Mouse (Mus musculus) limb, embryonic 14.5 days (tissue): ENCODE results near the gene Gm8947. TPM values are rescaled to one million over a fixed set of nuclear protein-coding genes. Genes with fewer than 3 reads are reported as not detected.
"Not testable (repeated sequence)": the region's sequence is repeated elsewhere in the genome, so short reads cannot be mapped to it uniquely, and the experiment has no call there.

Experiments used
- ATAC-seq: fragments of 200-750 bp; cut with Nextera tagmentation; 2 replicates; pipeline ENCODE4 v1.8.0; 2017; ENCODE audit warnings: low read depth, moderate number of reproducible peaks, moderate TSS enrichment; ENCODE audit not compliant: low FRiP score
- DNase-seq: peaks from one replicate; pipeline ENCODE4 v3.0.0-alpha.2; 2015; ENCODE audit warnings: low spot score
- H3K27ac ChIP-seq: fragments of 300-500 bp; sonication (generic); replicated peaks from 2 replicates; pipeline ENCODE4 v1.5.1; 2014; ENCODE audit warnings: low read depth, mild to moderate bottlenecking, low read length, moderate library complexity, mixed read lengths
- H3K27me3 ChIP-seq: fragments of 300-500 bp; sonication (generic); 2 replicates; pipeline ENCODE4 v1.6.1; 2014; ENCODE audit warnings: low read length, mixed read lengths; ENCODE audit not compliant: control insufficient read depth, insufficient read depth
- H3K36me3 ChIP-seq: fragments of 300-500 bp; sonication (generic); 2 replicates; pipeline ENCODE4 v1.6.1; 2014; ENCODE audit warnings: mild to moderate bottlenecking, low read length, moderate library complexity, mixed read lengths; ENCODE audit not compliant: control insufficient read depth, insufficient read depth
- H3K4me1 ChIP-seq: fragments of 300-500 bp; sonication (generic); 2 replicates; pipeline ENCODE4 v1.6.1; 2014; ENCODE audit warnings: antibody characterized with exemption, low read length, mixed read lengths; ENCODE audit not compliant: control insufficient read depth, insufficient read depth
- H3K4me2 ChIP-seq: fragments of 300-500 bp; sonication (generic); replicated peaks from 2 replicates; pipeline ENCODE4 v1.6.1; 2014; ENCODE audit warnings: low read depth, mild to moderate bottlenecking, low read length, moderate library complexity; ENCODE audit not compliant: severe bottlenecking
- H3K4me3 ChIP-seq: fragments of 300-500 bp; sonication (generic); replicated peaks from 2 replicates; pipeline ENCODE4 v1.5.1; 2014; ENCODE audit warnings: low read length
- H3K9ac ChIP-seq: fragments of 300-500 bp; sonication (generic); 2 replicates; pipeline ENCODE4 v1.6.1; 2014; ENCODE audit warnings: mild to moderate bottlenecking, low read depth, low read length, moderate library complexity; ENCODE audit not compliant: severe bottlenecking
- H3K9me3 ChIP-seq: fragments of 300-500 bp; sonication (generic); 2 replicates; pipeline ENCODE4 v1.6.1; 2016; ENCODE audit warnings: low read length; ENCODE audit not compliant: control insufficient read depth
- POLR2A ChIP-seq: fragments of 200-500 bp; IDR thresholded peaks from 2 replicates; pipeline ENCODE4 v1.8.0; 2012; ENCODE audit warnings: inconsistent platforms, mild to moderate bottlenecking, moderate library complexity, borderline replicate concordance; ENCODE audit not compliant: insufficient read depth, insufficient read length; ENCODE audit errors: extremely low read depth
- WGBS: fragments of 180-500 bp; shearing (Covaris S2); extraction: QIAGEN DNeasy Blood & Tissue Kit; methylation state at CpG from one replicate; pipeline ENCODE4 v1.1.7; 2014; 5-methylcytosine and 5-hydroxymethylcytosine counted together
- polyA plus RNA-seq, 2 experiments: library from polyadenylated mRNA; depleted of rRNA in 1 of 2; stranded (reverse) in 1 of 2; unstranded in 1 of 2; fragments of >200 nt; fragmentation: Nextera tagmentation in 1 of 2; extraction: Ambion mirVana in 1 of 2; gene quantifications; 2 replicates each; pipeline versions ENCODE4 v1.2.1 to v1.2.3; 2012 to 2014

Gene Gm8947
- polyA plus RNA-seq (2012; rRNA removed) (0.06 and 0.08 TPM in 2 replicates), polyA plus RNA-seq (2014; fragmentation: Nextera tagmentation; extraction: Ambion mirVana) (0.23 TPM in 1 of 2 replicates, not detected in the other)

- not testable (repeated sequence) for H3K9ac ChIP-seq, H3K4me2 ChIP-seq, ATAC-seq, H3K27ac ChIP-seq, H3K27me3 ChIP-seq, H3K36me3 ChIP-seq, H3K4me3 ChIP-seq, H3K4me1 ChIP-seq, DNase-seq, H3K9me3 ChIP-seq
- no CpG with 5 or more reads among the region's 7 CpGs for WGBS
These were observed at the start of gene Gm8947 for GRCm38 (mm10) chr1:151192075-151192474. Gm8947 (plus strand) TSS chr1:151192376.

DNA sequence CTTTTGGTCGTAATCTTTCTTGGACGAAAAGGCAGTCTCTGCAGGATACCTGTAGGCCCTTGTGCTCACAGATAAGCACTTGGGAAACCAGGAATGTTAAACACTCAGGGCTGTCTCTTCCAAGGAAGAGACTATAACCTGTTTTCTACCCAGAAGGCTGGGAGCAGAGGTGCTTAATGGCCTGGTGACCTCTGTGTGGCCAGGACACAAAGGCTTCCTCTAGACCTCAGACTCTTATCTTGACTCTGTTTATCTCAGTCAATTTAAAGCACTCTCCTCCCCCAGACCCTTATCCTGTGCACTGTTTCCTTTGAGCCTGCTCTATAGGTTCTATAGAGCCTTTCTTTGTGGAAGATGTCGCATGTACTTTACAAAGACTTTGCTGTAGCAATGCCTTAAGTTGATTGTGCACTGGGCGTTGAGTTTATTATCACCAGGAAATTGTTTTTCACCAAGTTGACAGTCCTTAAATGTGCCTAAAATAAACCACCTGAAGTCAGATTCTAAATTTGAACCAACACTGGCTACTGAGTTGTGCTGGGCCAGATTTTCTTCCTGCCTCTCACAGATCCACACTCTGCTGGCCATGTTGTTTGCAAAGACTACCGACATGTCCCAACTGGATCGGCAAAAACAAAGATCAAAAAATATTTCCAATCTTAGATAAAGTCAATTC, 47.6 kb upstream of the Gm8947 start:
- no peak for ATAC-seq
- no peaks in the 10 kb centered on the region for H3K9me3 ChIP-seq
- H3K4me1 ChIP-seq, result 0 out of 2 replicates have a peak, but pooled peaks cover 3% of the 10 kb centered on the region
- 62% methylated on average over 6 of the region's 6 CpGs for WGBS
- H3K9ac ChIP-seq, result no peak overlapping the region
- DNase-seq, result no peak
- no peak overlapping the region for H3K4me2 ChIP-seq
- H3K27me3 ChIP-seq, result no peaks in the 10 kb centered on the region
- H3K36me3 ChIP-seq, result no peaks in the 10 kb centered on the region
- H3K27ac ChIP-seq, result no peak overlapping the region
- H3K4me3 ChIP-seq, result no peak overlapping the region
- no peak for TF ChIP-seq POLR2A

DNA sequence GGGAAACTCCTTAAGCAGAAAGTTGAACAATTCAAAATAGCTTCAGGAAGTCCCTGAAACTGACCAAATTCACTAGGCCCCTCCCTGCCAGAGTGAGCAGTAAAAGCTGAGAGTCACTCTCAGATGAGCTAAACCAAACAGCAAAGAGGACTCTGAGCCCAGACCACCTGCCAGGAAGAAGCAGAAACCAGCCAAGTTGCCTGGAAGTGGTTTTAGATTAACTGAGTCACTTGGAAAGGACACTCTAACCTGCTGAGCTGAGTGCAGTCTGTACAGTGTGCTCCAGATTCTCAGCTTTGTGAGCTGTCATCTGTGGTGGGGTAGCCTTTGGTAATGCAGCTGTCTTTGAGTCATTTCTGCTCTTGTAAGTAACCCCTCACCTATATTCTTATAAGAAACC, 44.4 kb upstream of the Gm8947 start:
- no peaks in the 10 kb centered on the region for H3K4me1 ChIP-seq
- no peak for DNase-seq
- TF ChIP-seq POLR2A, result no peak
- H3K4me3 ChIP-seq, result no peak overlapping the region
- H3K27me3 ChIP-seq, result no peaks in the 10 kb centered on the region
- no peaks in the 10 kb centered on the region for H3K9me3 ChIP-seq
- no peak for ATAC-seq
- no peak overlapping the region for H3K27ac ChIP-seq
- no peak overlapping the region for H3K9ac ChIP-seq
- no peak overlapping the region for H3K4me2 ChIP-seq
- H3K36me3 ChIP-seq, result no peaks in the 10 kb centered on the region

- Histone ChIP-seq H3K4me1 (no peaks in the 10 kb centered on the region), H3K9ac (no peak overlapping the region), H3K27ac (no peak overlapping the region), H3K36me3 (no peaks in the 10 kb centered on the region), H3K27me3 (no peaks in the 10 kb centered on the region), H3K9me3 (no peaks in the 10 kb centered on the region), H3K4me3 (no peak overlapping the region), H3K4me2 (no peak overlapping the region)
- ATAC-seq (no peak), DNase-seq (no peak)
- WGBS, result 91% methylated on average over 7 of the region's 7 CpGs
- TF ChIP-seq POLR2A, result no peak
These were observed 42.0 kb upstream of the Gm8947 start for GRCm38 (mm10) chr1:151150211-151150610.

GRCm38 (mm10) chr1:151151089-151151488, 41.1 kb upstream of the Gm8947 start:
- no peak overlapping the region for H3K9ac ChIP-seq
- H3K27ac ChIP-seq, result no peak overlapping the region
- H3K4me1 ChIP-seq, result no peaks in the 10 kb centered on the region
- H3K9me3 ChIP-seq, result no peaks in the 10 kb centered on the region
- H3K27me3 ChIP-seq, result no peaks in the 10 kb centered on the region
- 72% methylated on average over 2 of the region's 2 CpGs for WGBS
- H3K36me3 ChIP-seq, result no peaks in the 10 kb centered on the region
- no peak for TF ChIP-seq POLR2A
- ATAC-seq (no peak), DNase-seq (no peak)
- H3K4me2 ChIP-seq, result no peak overlapping the region
- no peak overlapping the region for H3K4me3 ChIP-seq
